Mouse (Mus musculus): ENCODE measurements at regions not wholly inside any gene's neighbourhood (a gene's known extent, or its start where the extent isn't known, plus 50 kb on each side); places are given as distances from the start of the nearest gene placed in this dataset.
A peak's percentile ranks its signal among the peaks of the same experiment; 100 is the strongest.

- Histone ChIP-seq H3K27ac (no peak overlapping the region), H3K36me3 (no peaks in the 10 kb centered on the region), H3K4me3 (no peak overlapping the region), H3K4me2 (replicated peaks) (no peak overlapping the region), H3K27me3 (no peaks in the 10 kb centered on the region), H3K4me1 (no peaks in the 10 kb centered on the region), H3K9me3 (no peaks in the 10 kb centered on the region), H3K9ac (no peak overlapping the region)
- ATAC-seq (ENCODE audit: low FRiP score, low read depth), result no peak
- 92% methylated on average over 1 of the region's 1 CpGs for WGBS
Measured at GRCm38 (mm10) chr12:16077215-16077614, 260.5 kb upstream of the Trib2 start.

- ATAC-seq (ENCODE audit: low FRiP score, low read depth), result no peak
- no peak overlapping the region for H3K4me3 ChIP-seq
- no peaks in the 10 kb centered on the region for H3K27me3 ChIP-seq
- H3K9ac ChIP-seq, result no peak overlapping the region
- no peaks in the 10 kb centered on the region for H3K9me3 ChIP-seq
- no peaks in the 10 kb centered on the region for H3K36me3 ChIP-seq
- no peak overlapping the region for H3K4me2 ChIP-seq (replicated peaks)
- no peaks in the 10 kb centered on the region for H3K4me1 ChIP-seq
- H3K27ac ChIP-seq, result no peak overlapping the region
- 72% methylated on average over 2 of the region's 2 CpGs for WGBS
Measured at GRCm38 (mm10) chr12:16075962-16076361, 259.2 kb upstream of the Trib2 start.

- WGBS, result 88% methylated on average over 13 of the region's 13 CpGs
- H3K27ac ChIP-seq, result no peak overlapping the region
- H3K4me3 ChIP-seq, result no peak overlapping the region
- no peaks in the 10 kb centered on the region for H3K4me1 ChIP-seq
- H3K27me3 ChIP-seq, result no peaks in the 10 kb centered on the region
- no peak overlapping the region for H3K9ac ChIP-seq
- no peak overlapping the region for H3K4me2 ChIP-seq (replicated peaks)
- ATAC-seq (ENCODE audit: low FRiP score, low read depth), result no peak
- no peaks in the 10 kb centered on the region for H3K36me3 ChIP-seq
- no peaks in the 10 kb centered on the region for H3K9me3 ChIP-seq
Measured at GRCm38 (mm10) chr12:16068940-16069339, 252.2 kb upstream of the Trib2 start.

GRCm38 (mm10) chr12:16062689-16063088 is 246.0 kb upstream of the Trib2 start:
- 88% methylated on average over 7 of the region's 7 CpGs for WGBS
- Histone ChIP-seq H3K4me3 (no peak overlapping the region), H3K9me3 (no peaks in the 10 kb centered on the region), H3K4me1 (peaks cover 12% of the 10 kb centered on the region), H3K9ac (no peak overlapping the region), H3K36me3 (no peaks in the 10 kb centered on the region), H3K4me2 (replicated peaks) (no peak overlapping the region), H3K27me3 (no peaks in the 10 kb centered on the region), H3K27ac (no peak overlapping the region)
- no peak for ATAC-seq (ENCODE audit: low FRiP score, low read depth)

GRCm38 (mm10) chr12:16060461-16060860 is 243.7 kb upstream of the Trib2 start:
- H3K4me3 ChIP-seq, result no peak overlapping the region

GRCm38 (mm10) chr12:16058255-16058654 is 241.5 kb upstream of the Trib2 start:
- no peak overlapping the region for H3K9ac ChIP-seq
- H3K27me3 ChIP-seq, result no peaks in the 10 kb centered on the region
- H3K4me2 ChIP-seq (replicated peaks), result no peak overlapping the region
- peaks cover 45% of the 10 kb centered on the region for H3K4me1 ChIP-seq
- no peaks in the 10 kb centered on the region for H3K9me3 ChIP-seq
- H3K27ac ChIP-seq, result no peak overlapping the region
- no peak for ATAC-seq (ENCODE audit: low FRiP score, low read depth)
- H3K4me3 ChIP-seq, result no peak overlapping the region
- no peaks in the 10 kb centered on the region for H3K36me3 ChIP-seq
- WGBS, result 70% methylated on average over 3 of the region's 3 CpGs

More at GRCm38 (mm10) chr12:16060461-16060860, 243.7 kb upstream of the Trib2 start:
- Histone ChIP-seq H3K36me3 (no peaks in the 10 kb centered on the region), H3K4me2 (replicated peaks) (no peak overlapping the region), H3K9me3 (no peaks in the 10 kb centered on the region), H3K4me1 (peaks cover 24% of the 10 kb centered on the region), H3K9ac (no peak overlapping the region), H3K27ac (no peak overlapping the region), H3K27me3 (no peaks in the 10 kb centered on the region)
- WGBS, result 41% methylated on average over 5 of the region's 5 CpGs
- ATAC-seq (ENCODE audit: low FRiP score, low read depth), result no peak

GRCm38 (mm10) chr12:16056831-16057230 is 240.1 kb upstream of the Trib2 start:
- whole genome bisulfite sequencing, result 57% methylated on average over 2 of the region's 2 CpGs
- ATAC-seq (ENCODE audit: low FRiP score, low read depth), result no peak
- H3K4me2 ChIP-seq (replicated peaks), result no peak overlapping the region
- no peak overlapping the region for H3K9ac ChIP-seq
- no peaks in the 10 kb centered on the region for H3K9me3 ChIP-seq
- no peaks in the 10 kb centered on the region for H3K36me3 ChIP-seq
- H3K4me3 ChIP-seq, result no peak overlapping the region
- no peaks in the 10 kb centered on the region for H3K27me3 ChIP-seq
- H3K27ac ChIP-seq, result peak overlapping the region; percentile 3; the same call in 1 of the 2 replicates
- H3K4me1 ChIP-seq, result peaks cover 56% of the 10 kb centered on the region

- 29% methylated on average over 1 of the region's 1 CpGs for WGBS
Measured at GRCm38 (mm10) chr12:16056216-16056615, 239.5 kb upstream of the Trib2 start.

GRCm38 (mm10) chr12:16054591-16054990 is 237.9 kb upstream of the Trib2 start:
- Histone ChIP-seq H3K4me3 (no peak overlapping the region), H3K4me2 (replicated peaks) (no peak overlapping the region), H3K27me3 (0 out of 2 replicates have a peak, but pooled peaks cover 2% of the 10 kb centered on the region), H3K9me3 (no peaks in the 10 kb centered on the region), H3K36me3 (no peaks in the 10 kb centered on the region), H3K9ac (no peak overlapping the region), H3K27ac (peak overlapping the region; percentile 73), H3K4me1 (peaks cover 50% of the 10 kb centered on the region)
- ATAC-seq (ENCODE audit: low FRiP score, low read depth), result no peak
- WGBS, result 87% methylated on average over 2 of the region's 2 CpGs

More at GRCm38 (mm10) chr12:16056216-16056615, 239.5 kb upstream of the Trib2 start:
- H3K27me3 ChIP-seq, result no peaks in the 10 kb centered on the region
- H3K9ac ChIP-seq, result no peak overlapping the region
- no peak overlapping the region for H3K4me3 ChIP-seq
- H3K36me3 ChIP-seq, result no peaks in the 10 kb centered on the region
- H3K27ac ChIP-seq, result no peak overlapping the region
- H3K9me3 ChIP-seq, result no peaks in the 10 kb centered on the region
- peaks cover 56% of the 10 kb centered on the region for H3K4me1 ChIP-seq
- ATAC-seq (ENCODE audit: low FRiP score, low read depth), result no peak
- no peak overlapping the region for H3K4me2 ChIP-seq (replicated peaks)

- no peak overlapping the region for H3K4me2 ChIP-seq (replicated peaks)
- H3K4me1 ChIP-seq, result peaks cover 50% of the 10 kb centered on the region
- H3K36me3 ChIP-seq, result no peaks in the 10 kb centered on the region
- no peak overlapping the region for H3K9ac ChIP-seq
- no peak overlapping the region for H3K4me3 ChIP-seq
- 0 out of 2 replicates have a peak, but pooled peaks cover 2% of the 10 kb centered on the region for H3K27me3 ChIP-seq
- H3K9me3 ChIP-seq, result no peaks in the 10 kb centered on the region
- ATAC-seq (ENCODE audit: low FRiP score, low read depth), result peak; percentile 72
- H3K27ac ChIP-seq, result peak overlapping the region; percentile 73
- 21% methylated on average over 3 of the region's 3 CpGs for WGBS
Measured at GRCm38 (mm10) chr12:16053735-16054134, 237.0 kb upstream of the Trib2 start.

GRCm38 (mm10) chr12:16052998-16053397 is 236.3 kb upstream of the Trib2 start:
- Histone ChIP-seq H3K9me3 (no peaks in the 10 kb centered on the region), H3K4me1 (peaks cover 47% of the 10 kb centered on the region), H3K4me3 (no peak overlapping the region), H3K27me3 (0 out of 2 replicates have a peak, but pooled peaks cover 2% of the 10 kb centered on the region), H3K27ac (peak overlapping the region; percentile 16; the same call in 1 of the 2 replicates), H3K4me2 (replicated peaks) (no peak overlapping the region), H3K36me3 (no peaks in the 10 kb centered on the region), H3K9ac (no peak overlapping the region)
- ATAC-seq (ENCODE audit: low FRiP score, low read depth), result no peak
- WGBS, result 52% methylated on average over 1 of the region's 1 CpGs

- no peaks in the 10 kb centered on the region for H3K36me3 ChIP-seq
- no peaks in the 10 kb centered on the region for H3K9me3 ChIP-seq
- 0 out of 2 replicates have a peak, but pooled peaks cover 2% of the 10 kb centered on the region for H3K27me3 ChIP-seq
- peak; percentile 66 for ATAC-seq (ENCODE audit: low FRiP score, low read depth)
- peaks cover 44% of the 10 kb centered on the region for H3K4me1 ChIP-seq
- WGBS, result 20% methylated on average over 3 of the region's 3 CpGs
- H3K9ac ChIP-seq, result no peak overlapping the region
- no peak overlapping the region for H3K4me3 ChIP-seq
- no peak overlapping the region for H3K27ac ChIP-seq
- H3K4me2 ChIP-seq (replicated peaks), result no peak overlapping the region
Measured at GRCm38 (mm10) chr12:16052353-16052752, 235.6 kb upstream of the Trib2 start.

- Histone ChIP-seq H3K27me3 (0 out of 2 replicates have a peak, but pooled peaks cover 2% of the 10 kb centered on the region), H3K4me3 (no peak overlapping the region), H3K4me2 (replicated peaks) (no peak overlapping the region), H3K9ac (no peak overlapping the region), H3K9me3 (no peaks in the 10 kb centered on the region), H3K27ac (no peak overlapping the region), H3K4me1 (peaks cover 41% of the 10 kb centered on the region), H3K36me3 (no peaks in the 10 kb centered on the region)
- 90% methylated on average over 2 of the region's 2 CpGs for WGBS
- no peak for ATAC-seq (ENCODE audit: low FRiP score, low read depth)
Measured at GRCm38 (mm10) chr12:16051439-16051838, 234.7 kb upstream of the Trib2 start.

Data from limb, embryonic 13.5 days (tissue).